Mouse (Mus musculus): ENCODE measurements at regions not wholly inside any gene's neighbourhood (a gene's known extent, or its start where the extent isn't known, plus 50 kb on each side); places are given as distances from the start of the nearest gene placed in this dataset.

DNA sequence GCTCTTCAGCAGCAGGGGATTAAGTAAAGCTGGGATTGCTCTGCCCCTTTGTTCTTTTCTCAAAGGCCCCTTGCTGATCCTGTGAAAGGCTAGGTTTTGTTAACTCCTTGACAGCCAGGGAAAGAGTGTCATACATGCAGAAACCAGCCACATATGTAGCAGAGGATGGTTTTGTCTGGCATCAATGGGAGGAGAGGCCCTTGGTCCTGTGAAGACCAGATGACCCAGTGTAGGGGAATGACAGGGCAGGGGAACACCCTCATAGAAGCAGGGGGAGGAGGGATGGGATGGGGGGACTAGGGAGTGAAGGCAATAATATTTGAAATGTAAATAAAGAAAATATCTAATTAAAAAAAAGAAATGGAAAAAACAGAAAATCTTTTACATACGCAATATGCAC is 165.6 kb upstream of the Tmprss15 start:
- Histone ChIP-seq H3K27me3 (ENCODE audit: control insufficient read depth, insufficient read depth, low read length) (no peaks in the 10 kb centered on the region), H3K4me1 (ENCODE audit: control insufficient read depth, insufficient read depth, low read length) (no peaks in the 10 kb centered on the region), H3K36me3 (ENCODE audit: control insufficient read depth, insufficient read depth) (no peaks in the 10 kb centered on the region), H3K4me3 (ENCODE audit: low read length) (no peak overlapping the region), H3K9ac (ENCODE audit: low read length) (no peak overlapping the region), H3K27ac (ENCODE audit: low read length) (no peak overlapping the region), H3K4me2 (ENCODE audit: low read depth, low read length) (no peak overlapping the region), H3K9me3 (replicated peaks; ENCODE audit: control insufficient read depth, low read length) (no peaks in the 10 kb centered on the region)
- WGBS: 96% methylated on average over 1 of the region's 1 CpGs
- no peak for ATAC-seq (replicated peaks; ENCODE audit: extremely low read depth, insufficient read depth, low FRiP score)

DNA sequence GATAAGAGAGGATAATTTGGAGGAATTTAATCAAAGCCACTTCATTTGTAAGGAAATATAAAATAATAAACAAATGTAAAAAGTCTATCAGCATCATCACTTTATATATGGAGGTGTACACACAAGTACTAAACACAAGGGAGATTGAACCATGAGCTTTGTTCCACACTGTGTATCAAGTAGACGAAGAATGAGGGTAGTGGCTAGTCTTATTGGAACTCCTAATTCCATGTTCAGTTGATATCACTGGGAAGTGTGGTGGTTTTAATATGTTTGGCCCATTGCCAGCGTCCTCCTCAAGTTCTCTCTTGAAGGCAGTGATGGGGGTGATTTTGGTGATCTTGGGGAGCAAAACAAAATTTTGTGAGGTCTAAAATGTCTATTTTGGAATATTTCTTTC is 165.2 kb upstream of the Tmprss15 start:
- no peak for ATAC-seq (replicated peaks; ENCODE audit: extremely low read depth, insufficient read depth, low FRiP score)
- no peak overlapping the region for H3K4me3 ChIP-seq (ENCODE audit: low read length)
- H3K27me3 ChIP-seq (ENCODE audit: control insufficient read depth, insufficient read depth, low read length): no peaks in the 10 kb centered on the region
- H3K36me3 ChIP-seq (ENCODE audit: control insufficient read depth, insufficient read depth): no peaks in the 10 kb centered on the region
- no peak overlapping the region for H3K4me2 ChIP-seq (ENCODE audit: low read depth, low read length)
- H3K9me3 ChIP-seq (replicated peaks; ENCODE audit: control insufficient read depth, low read length): no peaks in the 10 kb centered on the region
- H3K4me1 ChIP-seq (ENCODE audit: control insufficient read depth, insufficient read depth, low read length): no peaks in the 10 kb centered on the region
- H3K27ac ChIP-seq (ENCODE audit: low read length): no peak overlapping the region
- no peak overlapping the region for H3K9ac ChIP-seq (ENCODE audit: low read length)
- 36% methylated on average over 2 of the region's 2 CpGs for WGBS

DNA sequence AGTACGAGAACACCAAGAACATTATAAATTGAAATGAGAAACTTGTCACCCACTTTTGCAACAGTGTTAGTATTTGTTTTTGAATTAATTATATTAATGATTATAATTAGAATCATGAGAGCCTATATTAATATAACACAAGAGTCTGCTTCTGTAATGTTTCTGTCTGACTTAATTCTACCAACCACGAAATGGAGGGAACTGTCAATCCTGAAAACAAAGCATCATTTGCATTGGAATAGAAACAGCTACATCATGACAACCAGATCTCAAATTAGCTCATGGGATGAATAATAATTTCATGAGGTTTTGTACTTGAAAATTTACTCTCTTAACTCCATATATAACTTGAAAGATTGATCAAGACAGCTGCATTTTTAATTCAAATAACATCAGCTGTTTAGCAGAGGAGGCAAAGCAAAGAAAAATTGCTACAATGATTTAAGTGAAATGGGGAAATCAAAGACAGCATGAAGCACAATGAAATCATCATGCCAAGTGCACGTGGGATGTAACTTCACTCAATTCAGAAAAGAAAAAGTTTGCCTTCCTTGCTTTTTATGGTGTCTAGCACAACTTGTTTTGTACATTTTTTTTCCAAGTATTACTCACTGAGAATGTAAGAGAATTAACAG is 150.1 kb upstream of the Tmprss15 start:
- Histone ChIP-seq H3K4me3 (ENCODE audit: low read length) (no peak overlapping the region), H3K36me3 (ENCODE audit: control insufficient read depth, insufficient read depth) (no peaks in the 10 kb centered on the region), H3K9ac (ENCODE audit: low read length) (no peak overlapping the region), H3K4me1 (ENCODE audit: control insufficient read depth, insufficient read depth, low read length) (no peaks in the 10 kb centered on the region), H3K4me2 (ENCODE audit: low read depth, low read length) (no peak overlapping the region), H3K27me3 (ENCODE audit: control insufficient read depth, insufficient read depth, low read length) (no peaks in the 10 kb centered on the region), H3K9me3 (replicated peaks; ENCODE audit: control insufficient read depth, low read length) (no peaks in the 10 kb centered on the region), H3K27ac (ENCODE audit: low read length) (no peak overlapping the region)
- no peak for ATAC-seq (replicated peaks; ENCODE audit: extremely low read depth, insufficient read depth, low FRiP score)
- WGBS: 66% methylated on average over 3 of the region's 3 CpGs

DNA sequence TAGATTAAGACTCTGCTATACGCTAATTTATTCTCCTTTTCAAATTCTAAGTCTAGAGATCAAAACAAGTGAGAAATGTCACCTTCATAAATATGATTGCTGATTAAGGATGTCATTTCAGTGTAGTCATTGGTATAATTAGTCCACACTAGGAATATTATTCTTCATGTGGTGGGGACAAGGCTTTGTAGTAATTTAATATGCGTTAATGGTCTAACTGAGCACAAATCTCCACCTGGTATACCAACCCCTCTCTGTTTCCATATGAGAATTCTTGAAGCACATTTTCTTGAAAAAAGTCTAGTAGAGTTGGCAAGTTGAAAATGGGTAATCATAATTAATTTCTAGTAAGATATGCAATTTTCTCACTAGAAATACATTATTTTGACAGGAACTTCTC is 149.3 kb upstream of the Tmprss15 start:
- no peak overlapping the region for H3K4me2 ChIP-seq (ENCODE audit: low read depth, low read length)
- H3K36me3 ChIP-seq (ENCODE audit: control insufficient read depth, insufficient read depth): no peaks in the 10 kb centered on the region
- H3K9me3 ChIP-seq (replicated peaks; ENCODE audit: control insufficient read depth, low read length): no peaks in the 10 kb centered on the region
- H3K27ac ChIP-seq (ENCODE audit: low read length): no peak overlapping the region
- H3K4me3 ChIP-seq (ENCODE audit: low read length): no peak overlapping the region
- H3K27me3 ChIP-seq (ENCODE audit: control insufficient read depth, insufficient read depth, low read length): no peaks in the 10 kb centered on the region
- H3K9ac ChIP-seq (ENCODE audit: low read length): no peak overlapping the region
- WGBS: 87% methylated on average over 2 of the region's 2 CpGs
- no peak for ATAC-seq (replicated peaks; ENCODE audit: extremely low read depth, insufficient read depth, low FRiP score)
- H3K4me1 ChIP-seq (ENCODE audit: control insufficient read depth, insufficient read depth, low read length): no peaks in the 10 kb centered on the region

DNA sequence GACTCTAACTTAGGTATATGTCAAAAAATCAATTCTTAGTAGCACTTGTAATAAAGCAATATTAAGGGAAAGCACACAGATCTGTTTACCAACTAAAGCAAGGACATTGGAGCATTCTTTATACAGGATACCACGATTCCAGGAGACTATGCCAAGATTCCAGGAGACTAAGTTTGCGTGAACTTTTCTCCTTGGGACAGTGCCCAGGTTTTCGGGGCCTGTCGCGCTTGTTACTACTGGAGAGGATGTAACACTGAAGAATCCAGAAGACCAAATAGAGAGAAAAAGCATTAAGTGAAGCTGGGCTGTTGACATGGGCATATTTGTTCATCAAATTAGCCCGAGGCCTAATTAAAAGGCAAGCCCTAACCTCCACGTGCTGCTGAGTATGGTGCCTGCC is 100.3 kb upstream of the Tmprss15 start:
- H3K27me3 ChIP-seq (ENCODE audit: control insufficient read depth, insufficient read depth, low read length): no peaks in the 10 kb centered on the region
- H3K36me3 ChIP-seq (ENCODE audit: control insufficient read depth, insufficient read depth): no peaks in the 10 kb centered on the region
- ATAC-seq (replicated peaks; ENCODE audit: extremely low read depth, insufficient read depth, low FRiP score): no peak
- no peak overlapping the region for H3K9ac ChIP-seq (ENCODE audit: low read length)
- no peaks in the 10 kb centered on the region for H3K9me3 ChIP-seq (replicated peaks; ENCODE audit: control insufficient read depth, low read length)
- H3K4me2 ChIP-seq (ENCODE audit: low read depth, low read length): no peak overlapping the region
- peaks cover 3% of the 10 kb centered on the region; the same call in 1 of the 2 replicates for H3K4me1 ChIP-seq (ENCODE audit: control insufficient read depth, insufficient read depth, low read length)
- WGBS: 68% methylated on average over 7 of the region's 7 CpGs
- H3K4me3 ChIP-seq (ENCODE audit: low read length): no peak overlapping the region
- no peak overlapping the region for H3K27ac ChIP-seq (ENCODE audit: low read length)

DNA sequence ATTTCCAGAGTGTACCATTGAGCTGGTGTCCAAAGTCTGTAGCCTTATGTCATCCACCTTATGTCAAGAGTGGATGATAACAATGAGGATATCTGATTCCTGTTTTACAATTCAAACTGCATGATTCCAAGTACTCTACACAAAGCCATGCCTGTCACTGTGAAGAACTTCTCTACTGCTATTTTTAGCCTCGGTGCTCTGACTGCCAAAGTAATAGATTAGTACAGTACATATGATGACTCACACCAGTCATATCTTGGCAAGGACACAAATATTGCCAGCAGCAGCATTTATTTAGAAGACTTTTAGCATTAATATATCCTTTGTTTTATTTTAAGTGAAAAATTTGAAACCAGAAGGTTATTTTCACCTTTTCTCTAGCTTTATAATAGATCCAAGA is 95.6 kb upstream of the Tmprss15 start:
- no peaks in the 10 kb centered on the region for H3K27me3 ChIP-seq (ENCODE audit: control insufficient read depth, insufficient read depth, low read length)
- ATAC-seq (replicated peaks; ENCODE audit: extremely low read depth, insufficient read depth, low FRiP score): peak; percentile 90; the same call in 1 of the 2 replicates
- 7% methylated on average over 1 of the region's 1 CpGs for WGBS
- H3K4me2 ChIP-seq (ENCODE audit: low read depth, low read length): no peak overlapping the region
- H3K27ac ChIP-seq (ENCODE audit: low read length): no peak overlapping the region
- no peaks in the 10 kb centered on the region for H3K36me3 ChIP-seq (ENCODE audit: control insufficient read depth, insufficient read depth)
- no peaks in the 10 kb centered on the region for H3K9me3 ChIP-seq (replicated peaks; ENCODE audit: control insufficient read depth, low read length)
- H3K9ac ChIP-seq (ENCODE audit: low read length): no peak overlapping the region
- peaks cover 3% of the 10 kb centered on the region; the same call in 1 of the 2 replicates for H3K4me1 ChIP-seq (ENCODE audit: control insufficient read depth, insufficient read depth, low read length)
- H3K4me3 ChIP-seq (ENCODE audit: low read length): no peak overlapping the region

DNA sequence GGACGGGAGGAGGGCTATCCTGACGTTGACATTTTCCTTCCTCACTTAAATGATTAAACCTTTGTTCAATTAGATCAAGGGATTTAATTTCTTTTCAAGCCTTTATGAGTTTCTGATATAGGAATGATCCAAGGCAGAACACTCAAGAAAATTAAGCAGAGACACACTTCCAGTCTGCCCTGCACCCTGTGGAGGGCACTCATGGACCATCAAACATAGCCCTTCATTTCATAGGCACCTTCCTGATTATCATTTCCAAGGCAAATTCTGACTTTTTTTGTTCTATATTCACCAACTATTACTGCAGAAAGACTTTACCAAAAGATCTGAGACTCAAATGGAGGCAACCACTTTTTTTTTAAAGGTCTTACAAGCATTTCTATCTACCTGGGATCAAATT is 91.6 kb upstream of the Tmprss15 start:
- 78% methylated on average over 2 of the region's 2 CpGs for WGBS
- H3K4me3 ChIP-seq (ENCODE audit: low read length): no peak overlapping the region
- H3K27me3 ChIP-seq (ENCODE audit: control insufficient read depth, insufficient read depth, low read length): no peaks in the 10 kb centered on the region
- no peak overlapping the region for H3K9ac ChIP-seq (ENCODE audit: low read length)
- no peaks in the 10 kb centered on the region for H3K36me3 ChIP-seq (ENCODE audit: control insufficient read depth, insufficient read depth)
- H3K4me2 ChIP-seq (ENCODE audit: low read depth, low read length): no peak overlapping the region
- no peak for ATAC-seq (replicated peaks; ENCODE audit: extremely low read depth, insufficient read depth, low FRiP score)
- H3K27ac ChIP-seq (ENCODE audit: low read length): no peak overlapping the region
- peaks cover 3% of the 10 kb centered on the region; the same call in 1 of the 2 replicates for H3K4me1 ChIP-seq (ENCODE audit: control insufficient read depth, insufficient read depth, low read length)
- H3K9me3 ChIP-seq (replicated peaks; ENCODE audit: control insufficient read depth, low read length): no peaks in the 10 kb centered on the region

DNA sequence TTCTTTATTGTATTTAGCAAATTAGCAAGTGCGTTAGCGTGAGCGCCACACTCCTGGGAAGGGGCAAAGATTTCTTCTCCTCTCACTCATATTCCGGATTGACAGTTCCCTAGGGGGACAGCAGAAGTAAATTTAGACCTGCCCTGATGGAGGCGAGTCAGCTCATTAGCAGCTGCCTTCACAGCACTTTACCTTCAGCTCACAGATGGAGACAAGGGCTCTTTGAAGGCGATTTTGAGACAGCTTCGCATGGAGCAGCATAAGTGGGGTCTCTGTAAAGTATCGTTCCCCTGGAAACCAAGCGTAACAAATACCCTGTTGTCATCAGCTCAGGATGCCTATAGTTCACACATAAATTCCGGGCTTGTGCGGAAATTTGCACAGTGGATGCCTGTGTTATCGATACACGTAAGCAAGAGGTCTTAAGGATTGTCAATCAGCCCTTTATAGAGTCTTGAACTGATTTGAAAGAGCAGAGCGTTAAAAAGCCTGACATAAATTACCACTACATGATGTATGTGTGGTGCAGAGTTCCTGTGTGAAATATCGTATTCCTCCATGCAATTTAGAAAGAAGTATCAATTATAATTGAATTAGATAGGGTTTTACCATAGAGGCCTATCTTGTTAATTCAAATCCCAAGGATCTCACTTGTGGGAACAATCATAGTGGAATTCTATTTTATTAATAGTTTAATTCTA is 86.6 kb upstream of the Tmprss15 start:
- no peak overlapping the region for H3K27ac ChIP-seq (ENCODE audit: low read length)
- 68% methylated on average over 15 of the region's 15 CpGs for WGBS
- no peak for ATAC-seq (replicated peaks; ENCODE audit: extremely low read depth, insufficient read depth, low FRiP score)

DNA sequence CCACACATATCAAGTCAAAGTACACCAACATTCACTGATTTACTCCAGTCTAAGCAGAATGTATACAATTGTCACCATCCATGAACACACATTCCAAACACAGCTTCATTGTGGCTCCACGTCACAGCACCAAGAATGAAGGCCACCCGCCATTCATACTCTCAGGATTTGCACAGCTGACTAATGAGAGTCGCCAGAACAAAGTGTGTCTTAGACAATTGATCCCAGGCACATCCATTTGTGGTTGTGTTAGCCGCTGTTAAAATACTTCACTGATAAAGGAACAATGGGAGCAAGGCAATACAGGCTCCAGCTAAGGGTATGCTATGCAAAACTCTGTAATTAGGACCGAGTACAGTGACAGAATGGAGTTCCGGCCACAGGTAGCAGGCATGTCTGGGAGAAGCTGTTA is 85.9 kb upstream of the Tmprss15 start:
- Histone ChIP-seq H3K4me3 (ENCODE audit: low read length) (no peak overlapping the region), H3K4me1 (ENCODE audit: control insufficient read depth, insufficient read depth, low read length) (no peaks in the 10 kb centered on the region), H3K27me3 (ENCODE audit: control insufficient read depth, insufficient read depth, low read length) (no peaks in the 10 kb centered on the region), H3K4me2 (ENCODE audit: low read depth, low read length) (no peak overlapping the region), H3K9me3 (replicated peaks; ENCODE audit: control insufficient read depth, low read length) (no peaks in the 10 kb centered on the region), H3K9ac (ENCODE audit: low read length) (no peak overlapping the region), H3K36me3 (ENCODE audit: control insufficient read depth, insufficient read depth) (no peaks in the 10 kb centered on the region), H3K27ac (ENCODE audit: low read length) (no peak overlapping the region)
- 67% methylated on average over 6 of the region's 6 CpGs for WGBS
- no peak for ATAC-seq (replicated peaks; ENCODE audit: extremely low read depth, insufficient read depth, low FRiP score)

More for the DNA sequence above, 86.6 kb upstream of the Tmprss15 start:
- Histone ChIP-seq H3K4me2 (ENCODE audit: low read depth, low read length) (no peak overlapping the region), H3K9ac (ENCODE audit: low read length) (no peak overlapping the region), H3K4me1 (ENCODE audit: control insufficient read depth, insufficient read depth, low read length) (no peaks in the 10 kb centered on the region), H3K9me3 (replicated peaks; ENCODE audit: control insufficient read depth, low read length) (no peaks in the 10 kb centered on the region), H3K27me3 (ENCODE audit: control insufficient read depth, insufficient read depth, low read length) (no peaks in the 10 kb centered on the region), H3K4me3 (ENCODE audit: low read length) (no peak overlapping the region), H3K36me3 (ENCODE audit: control insufficient read depth, insufficient read depth) (no peaks in the 10 kb centered on the region)
